Mouse (Mus musculus): ENCODE results near the gene Oaz3. TPM values are rescaled to one million over a fixed set of nuclear protein-coding genes. Genes with fewer than 3 reads are reported as not detected.
A peak's percentile ranks its signal among the peaks of the same experiment; 100 is the strongest.

Gene Oaz3
- total and polyA plus RNA-seq, 2 experiments from 2014 or later: 0.60 TPM; not detected in 1

DNA sequence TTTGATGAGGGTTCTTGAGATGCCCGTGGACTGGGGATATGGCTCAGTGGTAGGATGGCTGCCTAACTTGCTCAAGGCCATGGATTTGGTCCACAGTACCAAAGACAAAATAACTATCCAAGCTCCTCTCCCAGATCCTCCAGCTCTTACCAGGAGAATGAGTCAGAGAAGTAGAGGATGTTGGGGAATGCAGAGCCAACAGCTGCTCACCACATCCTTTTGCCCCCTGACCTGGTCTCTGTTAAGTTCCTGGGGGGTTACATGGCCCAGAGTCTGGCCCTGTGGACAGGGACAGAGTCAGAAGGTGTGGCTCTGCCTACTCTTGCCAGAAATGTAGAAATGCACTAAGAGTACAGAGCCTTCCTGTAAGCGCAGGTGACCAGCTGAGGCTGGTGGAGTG, 16.1 kb upstream of the Oaz3 start:
- 88% methylated on average over 2 of the region's 2 CpGs for WGBS

DNA sequence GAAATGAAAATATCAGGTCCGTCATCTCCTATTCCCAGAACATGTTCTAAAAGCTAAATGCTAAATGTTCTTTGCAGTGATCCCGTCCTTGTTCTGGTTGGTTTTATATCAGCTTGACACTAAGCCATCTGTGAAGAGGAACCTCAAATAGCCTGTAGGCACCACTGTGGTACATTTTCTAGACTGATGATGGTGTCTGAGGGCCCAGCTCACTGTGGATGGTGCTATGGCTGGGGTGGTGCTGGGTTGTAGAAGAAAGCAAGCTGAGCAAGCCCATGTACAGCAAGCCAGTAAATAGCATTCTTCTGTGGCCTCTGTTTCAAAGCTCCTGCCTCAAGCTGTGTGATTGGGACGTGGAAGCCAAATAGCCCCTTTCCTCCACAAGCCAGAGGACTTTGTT, 13.3 kb upstream of the Oaz3 start:
- H3K9ac ChIP-seq (replicated peaks; ENCODE audit: low read length): no peak overlapping the region
- ATAC-seq: 0 out of 2 replicates have a peak, but pooled peaks have one; percentile 25
- H3K27me3 ChIP-seq (ENCODE audit: insufficient read depth, low read length): no peaks in the 10 kb centered on the region
- no peak for TF ChIP-seq CTCF (IDR thresholded peaks at IDR 0.05; ENCODE audit: low read depth)
- peak overlapping the region; percentile 56; the same call in 1 of the 2 replicates for H3K27ac ChIP-seq
- H3K4me3 ChIP-seq (ENCODE audit: low read length): no peak overlapping the region
- DNase-seq (ENCODE audit: low spot score): no peak
- no peaks in the 10 kb centered on the region for H3K9me3 ChIP-seq (ENCODE audit: low read length)
- WGBS: 62% methylated on average over 3 of the region's 3 CpGs
- peak overlapping the region; percentile 51 for H3K4me2 ChIP-seq (ENCODE audit: low read depth, low read length)
- H3K4me1 ChIP-seq (ENCODE audit: insufficient read depth, low read length): 0 out of 2 replicates have a peak, but pooled peaks cover 4% of the 10 kb centered on the region
- no peaks in the 10 kb centered on the region for H3K36me3 ChIP-seq (ENCODE audit: insufficient read depth, low read length)

More for the DNA sequence above, 16.1 kb upstream of the Oaz3 start:
- Histone ChIP-seq H3K27ac (no peak overlapping the region), H3K36me3 (ENCODE audit: insufficient read depth, low read length) (no peaks in the 10 kb centered on the region), H3K4me2 (ENCODE audit: low read depth, low read length) (no peak overlapping the region), H3K9ac (replicated peaks; ENCODE audit: low read length) (no peak overlapping the region), H3K4me1 (ENCODE audit: insufficient read depth, low read length) (peaks cover 15% of the 10 kb centered on the region), H3K9me3 (ENCODE audit: low read length) (no peaks in the 10 kb centered on the region), H3K4me3 (ENCODE audit: low read length) (no peak overlapping the region), H3K27me3 (ENCODE audit: insufficient read depth, low read length) (no peaks in the 10 kb centered on the region)
- no peak for TF ChIP-seq CTCF (IDR thresholded peaks at IDR 0.05; ENCODE audit: low read depth)
- ATAC-seq (no peak), DNase-seq (ENCODE audit: low spot score) (no peak)

DNA sequence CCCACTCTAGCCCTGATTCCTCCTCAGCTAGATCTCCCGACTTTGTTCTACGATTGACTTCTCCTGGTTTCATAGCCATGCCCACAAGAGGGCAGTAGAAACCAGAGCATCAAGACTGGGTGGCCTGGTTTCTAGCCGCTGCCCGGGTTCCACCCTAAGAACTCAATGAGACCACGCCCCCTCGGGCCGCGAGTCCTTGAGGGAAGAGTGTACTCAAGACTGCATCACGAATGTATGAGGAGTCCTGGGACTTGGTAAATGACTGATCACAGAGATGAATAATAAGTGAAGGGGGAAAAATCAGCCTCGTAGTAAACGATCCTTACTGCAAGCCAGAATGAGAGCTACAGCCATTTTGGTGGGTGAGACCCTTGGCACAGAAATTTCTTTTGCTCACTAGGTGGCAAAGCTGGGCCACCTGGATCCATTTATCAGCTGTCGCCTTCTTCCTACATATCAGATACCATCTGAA, 12.8 kb upstream of the Oaz3 start:
- H3K4me1 ChIP-seq (ENCODE audit: insufficient read depth, low read length): 0 out of 2 replicates have a peak, but pooled peaks cover 4% of the 10 kb centered on the region
- peak; percentile 89 for TF ChIP-seq CTCF (IDR thresholded peaks at IDR 0.05; ENCODE audit: low read depth)
- peak overlapping the region; percentile 51 for H3K4me2 ChIP-seq (ENCODE audit: low read depth, low read length)
- DNase-seq (ENCODE audit: low spot score): peak; percentile 98
- no peaks in the 10 kb centered on the region for H3K36me3 ChIP-seq (ENCODE audit: insufficient read depth, low read length)
- peak overlapping the region; percentile 56; the same call in 1 of the 2 replicates for H3K27ac ChIP-seq
- no peaks in the 10 kb centered on the region for H3K9me3 ChIP-seq (ENCODE audit: low read length)
- peak; percentile 92 for ATAC-seq
- H3K9ac ChIP-seq (replicated peaks; ENCODE audit: low read length): no peak overlapping the region
- no peaks in the 10 kb centered on the region for H3K27me3 ChIP-seq (ENCODE audit: insufficient read depth, low read length)
- 1% methylated on average over 12 of the region's 12 CpGs for WGBS
- peak overlapping the region; percentile 34 for H3K4me3 ChIP-seq (ENCODE audit: low read length)

DNA sequence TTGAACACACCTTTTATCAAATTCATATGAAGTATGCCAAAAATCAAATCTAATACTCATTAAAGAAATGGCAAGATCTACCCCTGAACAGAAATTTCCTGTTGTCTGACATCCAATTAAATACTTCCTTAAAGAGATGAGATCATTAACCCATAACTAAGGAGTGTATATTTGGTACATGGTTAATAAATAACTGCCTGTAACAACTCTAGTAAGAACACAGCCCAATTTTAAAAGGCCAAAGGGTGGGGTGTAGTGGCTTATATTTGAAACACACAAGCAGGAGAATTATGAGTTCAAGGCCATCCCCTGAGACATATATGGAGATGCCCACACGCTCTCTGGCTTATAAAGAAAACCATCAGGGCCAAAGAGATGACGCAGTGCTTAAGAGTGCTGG, 5.7 kb upstream of the Oaz3 start:
- H3K27me3 ChIP-seq (ENCODE audit: insufficient read depth, low read length): no peaks in the 10 kb centered on the region
- H3K4me3 ChIP-seq (ENCODE audit: low read length): no peak overlapping the region
- no peak overlapping the region for H3K9ac ChIP-seq (replicated peaks; ENCODE audit: low read length)
- no peak for TF ChIP-seq CTCF (IDR thresholded peaks at IDR 0.05; ENCODE audit: low read depth)
- DNase-seq (ENCODE audit: low spot score) (no peak), ATAC-seq (no peak)
- H3K27ac ChIP-seq: no peak overlapping the region
- no peaks in the 10 kb centered on the region for H3K9me3 ChIP-seq (ENCODE audit: low read length)
- H3K4me1 ChIP-seq (ENCODE audit: insufficient read depth, low read length): no peaks in the 10 kb centered on the region
- peaks cover 29% of the 10 kb centered on the region for H3K36me3 ChIP-seq (ENCODE audit: insufficient read depth, low read length)
- no peak overlapping the region for H3K4me2 ChIP-seq (ENCODE audit: low read depth, low read length)
- 99% methylated on average over 2 of the region's 2 CpGs for WGBS

- peak within 1 kb of the TSS; percentile 92 for H3K4me3 ChIP-seq (ENCODE audit: low read length)
- H3K9ac ChIP-seq (replicated peaks; ENCODE audit: low read length): peak within 1 kb of the TSS; percentile 95
- no peaks in the 10 kb centered on the region for H3K9me3 ChIP-seq (ENCODE audit: low read length)
- WGBS: under 1% methylated on average over 39 of the region's 39 CpGs
- peak within 1 kb of the TSS; percentile 79 for H3K27ac ChIP-seq
- H3K4me1 ChIP-seq (ENCODE audit: insufficient read depth, low read length): no peaks in the 10 kb centered on the region
- H3K36me3 ChIP-seq (ENCODE audit: insufficient read depth, low read length): peaks cover 26% of the 10 kb centered on the region
- H3K4me2 ChIP-seq (ENCODE audit: low read depth, low read length): peak within 1 kb of the TSS; percentile 95
- ATAC-seq (peak; percentile 98), DNase-seq (ENCODE audit: low spot score) (peak; percentile 97)
- no peak for TF ChIP-seq CTCF (IDR thresholded peaks at IDR 0.05; ENCODE audit: low read depth)
- H3K27me3 ChIP-seq (ENCODE audit: insufficient read depth, low read length): no peaks in the 10 kb centered on the region
Observed at GRCm38 (mm10) chr3:94442951-94443596, 641 bp downstream of the Oaz3 start, which contains the start of gene Mrpl9. Mrpl9 (plus strand) TSS chr3:94443318.

DNA sequence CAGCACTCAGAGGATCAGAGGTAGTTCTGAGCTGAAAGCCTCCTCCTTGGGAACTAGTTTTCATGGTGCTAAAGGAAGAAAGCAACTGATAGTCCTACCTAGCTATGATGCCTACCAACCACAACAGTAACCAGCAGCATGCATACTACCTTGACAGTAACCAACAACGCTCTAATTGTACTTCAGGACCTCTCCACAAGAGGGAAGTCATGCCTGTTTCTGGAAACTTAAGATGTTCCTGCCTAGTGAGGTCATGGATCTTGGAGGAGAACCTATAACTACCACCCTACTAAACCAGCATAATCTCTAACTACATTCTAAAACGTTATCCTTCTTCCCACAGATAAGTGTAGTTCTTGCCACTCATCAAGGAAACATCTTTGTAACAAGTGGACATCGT, 2.5 kb downstream of the Oaz3 start:
- no peak for ATAC-seq
- no peak overlapping the region for H3K9ac ChIP-seq (replicated peaks; ENCODE audit: low read length)
- WGBS: 38% methylated on average over 3 of the region's 3 CpGs

GRCm38 (mm10) chr3:94436420-94436819, 7.3 kb downstream of the Oaz3 start:
- H3K4me3 ChIP-seq (ENCODE audit: low read length): no peak overlapping the region
- WGBS: 83% methylated on average over 9 of the region's 9 CpGs
- no peaks in the 10 kb centered on the region for H3K27me3 ChIP-seq (ENCODE audit: insufficient read depth, low read length)
- H3K4me2 ChIP-seq (ENCODE audit: low read depth, low read length): no peak overlapping the region
- no peak overlapping the region for H3K9ac ChIP-seq (replicated peaks; ENCODE audit: low read length)
- TF ChIP-seq CTCF (IDR thresholded peaks at IDR 0.05; ENCODE audit: low read depth): no peak
- no peaks in the 10 kb centered on the region for H3K4me1 ChIP-seq (ENCODE audit: insufficient read depth, low read length)
- ATAC-seq: no peak
- no peak for DNase-seq (ENCODE audit: low spot score)
- no peaks in the 10 kb centered on the region for H3K9me3 ChIP-seq (ENCODE audit: low read length)
- H3K27ac ChIP-seq: no peak overlapping the region
- H3K36me3 ChIP-seq (ENCODE audit: insufficient read depth, low read length): no peaks in the 10 kb centered on the region

More for the DNA sequence above, 2.5 kb downstream of the Oaz3 start:
- H3K9me3 ChIP-seq (ENCODE audit: low read length): no peaks in the 10 kb centered on the region
- DNase-seq (ENCODE audit: low spot score): peak; percentile 46
- no peak overlapping the region for H3K4me3 ChIP-seq (ENCODE audit: low read length)
- H3K27me3 ChIP-seq (ENCODE audit: insufficient read depth, low read length): no peaks in the 10 kb centered on the region
- no peak overlapping the region for H3K4me2 ChIP-seq (ENCODE audit: low read depth, low read length)
- no peak overlapping the region for H3K27ac ChIP-seq
- TF ChIP-seq CTCF (IDR thresholded peaks at IDR 0.05; ENCODE audit: low read depth): peak; percentile 75
- no peaks in the 10 kb centered on the region for H3K4me1 ChIP-seq (ENCODE audit: insufficient read depth, low read length)
- H3K36me3 ChIP-seq (ENCODE audit: insufficient read depth, low read length): peaks cover 7% of the 10 kb centered on the region
